Mouse (Mus musculus): ENCODE results near the gene Zc3h10. TPM values are rescaled to one million over a fixed set of nuclear protein-coding genes. Genes with fewer than 3 reads are reported as not detected.
A peak's percentile ranks its signal among the peaks of the same experiment; 100 is the strongest.
"Not testable (repeated sequence)": the region's sequence is repeated elsewhere in the genome, so short reads cannot be mapped to it uniquely, and the experiment has no call there.

The Zc3h10 gene
- polyA plus RNA-seq, 1 experiment from 2014 or later = 24.2 TPM

GRCm38 (mm10) chr10:128548947-128549681 is 1.5 kb upstream of the Zc3h10 start, which contains the start of gene Rpl41:
TSS of gene Rpl41 (minus strand) at chr10:128549305.
- no peaks in the 10 kb centered on the region for H3K9me3 ChIP-seq
- H3K4me2 ChIP-seq (replicated peaks) = peak within 1 kb of the TSS; percentile 78
- peaks cover 16% of the 10 kb centered on the region for H3K4me1 ChIP-seq (replicated peaks)
- peak within 1 kb of the TSS; percentile 85 for H3K4me3 ChIP-seq (replicated peaks)
- peak within 1 kb of the TSS; percentile 96 for H3K27ac ChIP-seq
- ATAC-seq = peak; percentile 92
- no peaks in the 10 kb centered on the region for H3K27me3 ChIP-seq
- H3K36me3 ChIP-seq = peaks cover 17% of the 10 kb centered on the region
- under 1% methylated on average over 31 of the region's 31 CpGs for WGBS
- peak within 1 kb of the TSS; percentile 95 for H3K9ac ChIP-seq (replicated peaks)

- Histone ChIP-seq H3K4me3 (replicated peaks) (peak overlapping the region; percentile 85), H3K4me1 (replicated peaks) (peaks cover 25% of the 10 kb centered on the region), H3K9ac (replicated peaks) (peak overlapping the region; percentile 95), H3K36me3 (peaks cover 26% of the 10 kb centered on the region), H3K4me2 (replicated peaks) (peak overlapping the region; percentile 78), H3K27ac (peak overlapping the region; percentile 96)
- H3K27me3 ChIP-seq, H3K9me3 ChIP-seq, ATAC-seq: not testable (repeated sequence)
- WGBS = under 1% methylated on average over 22 of the region's 30 CpGs
These were observed 647 bp upstream of the Zc3h10 start for GRCm38 (mm10) chr10:128548051-128548791.

GRCm38 (mm10) chr10:128546787-128547186 is 787 bp downstream of the Zc3h10 start:
- Histone ChIP-seq H3K36me3 (peaks cover 36% of the 10 kb centered on the region), H3K4me2 (replicated peaks) (peak overlapping the region; percentile 78), H3K9ac (replicated peaks) (peak overlapping the region; percentile 95), H3K27me3 (no peaks in the 10 kb centered on the region), H3K9me3 (no peaks in the 10 kb centered on the region), H3K27ac (peak overlapping the region; percentile 96), H3K4me1 (replicated peaks) (peaks cover 29% of the 10 kb centered on the region), H3K4me3 (replicated peaks) (peak overlapping the region; percentile 85)
- ATAC-seq = no peak
- 27% methylated on average over 7 of the region's 7 CpGs for WGBS

- H3K9ac ChIP-seq (replicated peaks) = peak overlapping the region; percentile 95
- peak overlapping the region; percentile 78 for H3K4me2 ChIP-seq (replicated peaks)
- no peaks in the 10 kb centered on the region for H3K9me3 ChIP-seq
These were observed 1.2 kb downstream of the Zc3h10 start for GRCm38 (mm10) chr10:128546361-128546760.

GRCm38 (mm10) chr10:128545570-128545898 is 2.0 kb downstream of the Zc3h10 start:
- Histone ChIP-seq H3K27ac (no peak overlapping the region), H3K9ac (replicated peaks) (no peak overlapping the region), H3K4me1 (replicated peaks) (peaks cover 29% of the 10 kb centered on the region), H3K4me2 (replicated peaks) (no peak overlapping the region), H3K36me3 (peaks cover 44% of the 10 kb centered on the region), H3K27me3 (no peaks in the 10 kb centered on the region), H3K4me3 (replicated peaks) (no peak overlapping the region), H3K9me3 (no peaks in the 10 kb centered on the region)
- no peak for ATAC-seq
- 96% methylated on average over 3 of the region's 3 CpGs for WGBS

More at GRCm38 (mm10) chr10:128546361-128546760, 1.2 kb downstream of the Zc3h10 start:
- Histone ChIP-seq H3K4me3 (replicated peaks) (peak overlapping the region; percentile 85), H3K27ac (no peak overlapping the region), H3K27me3 (no peaks in the 10 kb centered on the region), H3K4me1 (replicated peaks) (peaks cover 29% of the 10 kb centered on the region), H3K36me3 (peaks cover 38% of the 10 kb centered on the region)
- 18% methylated on average over 4 of the region's 4 CpGs for WGBS
- ATAC-seq = no peak

GRCm38 (mm10) chr10:128544674-128545569 is 2.7 kb downstream of the Zc3h10 start:
- 94% methylated on average over 37 of the region's 37 CpGs for WGBS
- no peak for ATAC-seq

GRCm38 (mm10) chr10:128544151-128544657 is 3.4 kb downstream of the Zc3h10 start:
- Histone ChIP-seq H3K9me3 (no peaks in the 10 kb centered on the region), H3K4me3 (replicated peaks) (no peak overlapping the region), H3K27ac (no peak overlapping the region), H3K4me1 (replicated peaks) (peaks cover 29% of the 10 kb centered on the region), H3K9ac (replicated peaks) (no peak overlapping the region; the same call in 1 of the 2 replicates), H3K4me2 (replicated peaks) (no peak overlapping the region), H3K27me3 (no peaks in the 10 kb centered on the region), H3K36me3 (peaks cover 44% of the 10 kb centered on the region)
- WGBS = 98% methylated on average over 15 of the region's 15 CpGs
- no peak for ATAC-seq

More at GRCm38 (mm10) chr10:128544674-128545569, 2.7 kb downstream of the Zc3h10 start:
- no peak overlapping the region for H3K4me2 ChIP-seq (replicated peaks)
- H3K4me3 ChIP-seq (replicated peaks) = no peak overlapping the region
- H3K27ac ChIP-seq = no peak overlapping the region
- H3K9me3 ChIP-seq = no peaks in the 10 kb centered on the region
- H3K4me1 ChIP-seq (replicated peaks) = peaks cover 29% of the 10 kb centered on the region
- no peak overlapping the region; the same call in 1 of the 2 replicates for H3K9ac ChIP-seq (replicated peaks)
- peaks cover 44% of the 10 kb centered on the region for H3K36me3 ChIP-seq
- no peaks in the 10 kb centered on the region for H3K27me3 ChIP-seq

- no peak overlapping the region for H3K4me2 ChIP-seq (replicated peaks)
- WGBS = 79% methylated on average over 2 of the region's 2 CpGs
- peaks cover 44% of the 10 kb centered on the region for H3K36me3 ChIP-seq
- H3K27ac ChIP-seq = no peak overlapping the region
- H3K27me3 ChIP-seq = no peaks in the 10 kb centered on the region
- peaks cover 29% of the 10 kb centered on the region for H3K4me1 ChIP-seq (replicated peaks)
- no peaks in the 10 kb centered on the region for H3K9me3 ChIP-seq
- no peak for ATAC-seq
- no peak overlapping the region for H3K4me3 ChIP-seq (replicated peaks)
- H3K9ac ChIP-seq (replicated peaks) = no peak overlapping the region
These were observed 4.5 kb downstream of the Zc3h10 start for GRCm38 (mm10) chr10:128543100-128543499.

GRCm38 (mm10) chr10:128538340-128538870 is 9.2 kb downstream of the Zc3h10 start:
- H3K4me3 ChIP-seq (replicated peaks) = no peak overlapping the region
- H3K9me3 ChIP-seq = no peaks in the 10 kb centered on the region
- H3K4me2 ChIP-seq (replicated peaks) = no peak overlapping the region
- peaks cover 15% of the 10 kb centered on the region for H3K4me1 ChIP-seq (replicated peaks)
- no peak overlapping the region for H3K9ac ChIP-seq (replicated peaks)
- H3K36me3 ChIP-seq = peaks cover 20% of the 10 kb centered on the region
- H3K27ac ChIP-seq = no peak overlapping the region
- WGBS = 75% methylated on average over 1 of the region's 1 CpGs
- H3K27me3 ChIP-seq = no peaks in the 10 kb centered on the region
- no peak for ATAC-seq

GRCm38 (mm10) chr10:128536266-128536940 is 11.2 kb downstream of the Zc3h10 start:
- Histone ChIP-seq H3K36me3 (peaks cover 6% of the 10 kb centered on the region; the same call in 1 of the 2 replicates), H3K27ac (no peak overlapping the region), H3K9ac (replicated peaks) (0 out of 2 replicates have a peak overlapping the region, but pooled peaks have one; percentile 14), H3K4me1 (replicated peaks) (peaks cover 9% of the 10 kb centered on the region), H3K27me3 (no peaks in the 10 kb centered on the region), H3K9me3 (no peaks in the 10 kb centered on the region), H3K4me2 (replicated peaks) (peak overlapping the region; percentile 43), H3K4me3 (replicated peaks) (peak overlapping the region; percentile 24)
- 17% methylated on average over 18 of the region's 18 CpGs for WGBS
- ATAC-seq = peak; percentile 90

All from midbrain, embryonic 13.5 days (tissue).